Mouse (Mus musculus): Measurements from ENCODE around the gene Aox1.
"Not testable (repeated sequence)": the region's sequence is repeated elsewhere in the genome, so short reads cannot be mapped to it uniquely, and the experiment has no call there.

Aox1 gene

GRCm38 (mm10) chr1:58029636-58030117 lies at the start of gene Aox1:
Aox1 (plus strand) TSS chr1:58029931.
- peak; percentile 73 for DNase-seq (ENCODE audit: low read depth, low spot score)

- no peak for DNase-seq (ENCODE audit: low read depth, low spot score)
Observed at GRCm38 (mm10) chr1:57989052-57989600, 40.6 kb upstream of the Aox1 start.

- DNase-seq (ENCODE audit: low read depth, low spot score), result no peak
Observed at GRCm38 (mm10) chr1:57991277-57991676, 38.5 kb upstream of the Aox1 start.

GRCm38 (mm10) chr1:57995432-57996132 lies 34.1 kb upstream of the Aox1 start, which contains the start of gene Sgo2a:
Sgo2a (plus strand) TSS chr1:57995971.
- DNase-seq (ENCODE audit: low read depth, low spot score), result peak; percentile 83

GRCm38 (mm10) chr1:57996133-57996615 lies 33.6 kb upstream of the Aox1 start:
- DNase-seq (ENCODE audit: low read depth, low spot score), result peak; percentile 36

- no peak for DNase-seq (ENCODE audit: low read depth, low spot score)
Observed at GRCm38 (mm10) chr1:57998146-57998545, 31.6 kb upstream of the Aox1 start.

GRCm38 (mm10) chr1:58006388-58006787 lies 23.3 kb upstream of the Aox1 start:
- not testable (repeated sequence) for DNase-seq (ENCODE audit: low read depth, low spot score)

GRCm38 (mm10) chr1:58018856-58019255 lies 10.9 kb upstream of the Aox1 start, which contains the start of gene Kctd18:
Kctd18 (minus strand) TSS chr1:58018956.
- DNase-seq (ENCODE audit: low read depth, low spot score), result no peak

GRCm38 (mm10) chr1:58027707-58028106 lies 2.0 kb upstream of the Aox1 start:
- DNase-seq (ENCODE audit: low read depth, low spot score), result no peak

GRCm38 (mm10) chr1:58030156-58030871 lies 583 bp downstream of the Aox1 start:
- no peak for DNase-seq (ENCODE audit: low read depth, low spot score)

- DNase-seq (ENCODE audit: low read depth, low spot score), result peak; percentile 42
Observed at GRCm38 (mm10) chr1:58031160-58031769, 1.5 kb downstream of the Aox1 start.

- not testable (repeated sequence) for DNase-seq (ENCODE audit: low read depth, low spot score)
Observed at GRCm38 (mm10) chr1:58037306-58037705, 7.6 kb downstream of the Aox1 start.

GRCm38 (mm10) chr1:58045076-58045475 lies 15.3 kb downstream of the Aox1 start:
- DNase-seq (ENCODE audit: low read depth, low spot score), result no peak

- no peak for DNase-seq (ENCODE audit: low read depth, low spot score)
Observed at GRCm38 (mm10) chr1:58045546-58045945, 15.8 kb downstream of the Aox1 start.

GRCm38 (mm10) chr1:58046721-58047290 lies 17.1 kb downstream of the Aox1 start:
- no peak for DNase-seq (ENCODE audit: low read depth, low spot score)

GRCm38 (mm10) chr1:58049126-58049525 lies 19.4 kb downstream of the Aox1 start:
- DNase-seq (ENCODE audit: low read depth, low spot score), result no peak

- no peak for DNase-seq (ENCODE audit: low read depth, low spot score)
Observed at GRCm38 (mm10) chr1:58055598-58055997, 25.9 kb downstream of the Aox1 start.

GRCm38 (mm10) chr1:58056074-58056807 lies 26.5 kb downstream of the Aox1 start:
- no peak for DNase-seq (ENCODE audit: low read depth, low spot score)

GRCm38 (mm10) chr1:58056939-58057338 lies 27.2 kb downstream of the Aox1 start:
- no peak for DNase-seq (ENCODE audit: low read depth, low spot score)

- no peak for DNase-seq (ENCODE audit: low read depth, low spot score)
Observed at GRCm38 (mm10) chr1:58058846-58059245, 29.1 kb downstream of the Aox1 start.

- no peak for DNase-seq (ENCODE audit: low read depth, low spot score)
Observed at GRCm38 (mm10) chr1:58062131-58062530, 32.4 kb downstream of the Aox1 start.
